Mouse (Mus musculus) left cerebral cortex, adult 2 months (tissue): ENCODE measurements around the gene Sntb2. TPM values are rescaled to one million over a fixed set of nuclear protein-coding genes. Genes with fewer than 3 reads are reported as not detected.
A peak's percentile ranks its signal among the peaks of the same experiment; 100 is the strongest.
"Not testable (repeated sequence)": the region's sequence is repeated elsewhere in the genome, so short reads cannot be mapped to it uniquely, and the experiment has no call there.

ENCODE experiments used
- DNase-seq, 2 experiments: peaks; one replicate each; pipeline ENCODE4 v3.0.0; 2021 to 2022; ENCODE audit warnings: low spot score in 2 of 2, mixed read lengths in 1 of 2; ENCODE audit errors: extremely low spot score in 1 of 2
- H3K27ac ChIP-seq: fragments of 200-600 bp; 2 replicates; pipeline ENCODE4 v1.8.1; 2022
- H3K4me3 ChIP-seq: fragments of 200-600 bp; 2 replicates; pipeline ENCODE4 v1.8.1; 2022
- CTCF ChIP-seq: fragments of 200-600 bp; IDR thresholded peaks from 2 replicates; pipeline ENCODE4 v1.8.1; 2022; ENCODE audit warnings: antibody characterized with exemption, mild to moderate bottlenecking, moderate library complexity
- intact Hi-C: fragments of 180-260 bp; cut with DNase I; formaldehyde crosslinking; loops from one replicate; pipeline ENCODE4 v1.15.1; 2025
- total RNA-seq, 2 experiments: library from RNA; stranded (reverse); gene quantifications; 2 replicates each; pipeline ENCODE4 v1.2.3; 2021

Gene Sntb2
- total RNA-seq, 2 experiments from 2014 or later, result 20.2 to 26.5 TPM

GRCm38 (mm10) chr8:106907450-106907849, 28.1 kb upstream of the Sntb2 start:
- no peak overlapping the region for H3K4me3 ChIP-seq
- peak overlapping the region; percentile 68 for H3K27ac ChIP-seq
- intact Hi-C loops, result loop anchor here (2.0 to 5.0 kb wide), 2 partner anchors 41 to 95 kb away; no protein-coding TSS in a partner anchor
- no peak for DNase-seq
- no peak for TF ChIP-seq CTCF

- no peak overlapping the region for H3K4me3 ChIP-seq
- intact Hi-C loops, result loop anchor here (5.0 kb wide), 1 partner anchor 94 kb away; no protein-coding TSS in a partner anchor
- TF ChIP-seq CTCF, result no peak
- no peak for DNase-seq
- H3K27ac ChIP-seq, result peak overlapping the region; percentile 12; the same call in 1 of the 2 replicates
These were observed 27.3 kb upstream of the Sntb2 start for GRCm38 (mm10) chr8:106908291-106908690.

- peak in 1 of 2 experiments; percentile 31 for DNase-seq
- no peak overlapping the region for H3K27ac ChIP-seq
- no peak overlapping the region for H3K4me3 ChIP-seq
- intact Hi-C loops, result no loop called here
- TF ChIP-seq CTCF, result no peak
These were observed 21.9 kb upstream of the Sntb2 start for GRCm38 (mm10) chr8:106913631-106914030.

GRCm38 (mm10) chr8:106919721-106920394, 15.7 kb upstream of the Sntb2 start:
- DNase-seq, result peak; percentile 53 to 74
- H3K27ac ChIP-seq, result peak overlapping the region; percentile 21; the same call in 1 of the 2 replicates
- intact Hi-C loops, result loop anchor here (1.0 kb wide), 1 partner anchor 14 kb away; no protein-coding TSS in a partner anchor
- TF ChIP-seq CTCF, result no peak
- no peak overlapping the region for H3K4me3 ChIP-seq

GRCm38 (mm10) chr8:106920395-106920741, 15.2 kb upstream of the Sntb2 start:
- TF ChIP-seq CTCF, result peak; percentile 23
- H3K27ac ChIP-seq, result peak overlapping the region; percentile 21; the same call in 1 of the 2 replicates

GRCm38 (mm10) chr8:106924057-106924456, 11.5 kb upstream of the Sntb2 start:
- no peak for TF ChIP-seq CTCF
- no peak for DNase-seq
- intact Hi-C loops, result no loop called here

More at GRCm38 (mm10) chr8:106920395-106920741, 15.2 kb upstream of the Sntb2 start:
- no peak overlapping the region for H3K4me3 ChIP-seq
- DNase-seq, result no peak
- intact Hi-C loops, result no loop called here

GRCm38 (mm10) chr8:106924904-106925349, 10.6 kb upstream of the Sntb2 start:
- intact Hi-C loops, result no loop called here
- Histone ChIP-seq H3K4me3 (no peak overlapping the region), H3K27ac (peak overlapping the region; percentile 32; the same call in 1 of the 2 replicates)
- peak in 1 of 2 experiments; percentile 29 for DNase-seq
- TF ChIP-seq CTCF, result no peak

More at GRCm38 (mm10) chr8:106924057-106924456, 11.5 kb upstream of the Sntb2 start:
- Histone ChIP-seq H3K4me3 (no peak overlapping the region), H3K27ac (no peak overlapping the region; the same call in 1 of the 2 replicates)

- intact Hi-C loops, result no loop called here
- no peak for DNase-seq
- Histone ChIP-seq H3K27ac (no peak overlapping the region), H3K4me3 (no peak overlapping the region)
- no peak for TF ChIP-seq CTCF
These were observed 10.1 kb upstream of the Sntb2 start for GRCm38 (mm10) chr8:106925446-106925845.

- no peak overlapping the region for H3K4me3 ChIP-seq
- H3K27ac ChIP-seq, result no peak overlapping the region
- TF ChIP-seq CTCF, result peak; percentile 46
- intact Hi-C loops, result no loop called here
- DNase-seq, result no peak
These were observed 8.3 kb upstream of the Sntb2 start for GRCm38 (mm10) chr8:106927247-106927646.

- H3K4me3 ChIP-seq, DNase-seq, intact Hi-C loops, H3K27ac ChIP-seq: not testable (repeated sequence)
These were observed 7.4 kb upstream of the Sntb2 start for GRCm38 (mm10) chr8:106928182-106928581.

GRCm38 (mm10) chr8:106929155-106929913, 6.2 kb upstream of the Sntb2 start:
- intact Hi-C loops, result no loop called here
- DNase-seq, result no peak
- peak overlapping the region; percentile 38; the same call in 1 of the 2 replicates for H3K27ac ChIP-seq
- no peak overlapping the region for H3K4me3 ChIP-seq
- no peak for TF ChIP-seq CTCF

GRCm38 (mm10) chr8:106929921-106930320, 5.6 kb upstream of the Sntb2 start:
- intact Hi-C loops, result no loop called here
- H3K27ac ChIP-seq, result no peak overlapping the region; the same call in 1 of the 2 replicates

More at GRCm38 (mm10) chr8:106929921-106930320, 5.6 kb upstream of the Sntb2 start:
- no peak for TF ChIP-seq CTCF
- H3K4me3 ChIP-seq, result no peak overlapping the region
- DNase-seq, result no peak
